Mouse (Mus musculus): Measurements from ENCODE around the gene Gm10334.
"Not testable (repeated sequence)": the region's sequence is repeated elsewhere in the genome, so short reads cannot be mapped to it uniquely, and the experiment has no call there.

The Gm10334 gene

GRCm38 (mm10) chr6:41446045-41446444 is at the start of gene Gm10334:
Gm10334 (minus strand) TSS chr6:41446145.
- not testable (repeated sequence) for DNase-seq

GRCm38 (mm10) chr6:41458632-41459031 is 12.7 kb upstream of the Gm10334 start, which contains the start of gene Prss1:
Prss1 (plus strand) TSS chr6:41458932.
- not testable (repeated sequence) for DNase-seq

- not testable (repeated sequence) for DNase-seq
Measured at GRCm38 (mm10) chr6:41442261-41442660, 3.7 kb downstream of the Gm10334 start.
